13 mouse cellular contexts compared by ENCODE assay signal in the genomic region with DNA sequence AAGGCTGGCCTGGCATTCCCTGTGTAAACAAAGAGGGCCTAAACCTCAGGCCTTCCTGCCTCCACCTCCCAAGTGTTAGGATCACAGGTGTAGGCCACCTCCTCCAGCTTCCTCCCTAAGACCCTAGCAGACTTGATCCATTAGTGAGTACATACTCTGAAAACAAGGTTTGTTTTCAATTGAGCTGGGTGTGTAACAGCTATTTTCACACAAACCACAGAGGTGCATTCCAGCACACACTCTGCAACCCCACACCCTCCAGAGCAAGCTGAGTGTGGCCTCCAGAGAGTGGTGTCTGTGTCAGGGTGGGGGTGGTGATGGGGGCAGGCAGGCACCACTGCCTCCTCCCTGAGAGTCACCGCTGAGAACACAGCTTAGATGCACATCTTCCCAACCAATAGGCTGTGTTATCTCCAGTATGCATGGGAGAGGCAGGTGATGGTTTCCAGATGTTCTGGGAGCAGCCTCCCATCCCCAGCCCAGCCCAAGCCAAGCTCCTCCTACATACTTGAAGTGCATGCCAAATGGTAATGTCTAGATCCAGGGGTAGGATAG. TPM values are rescaled to one million over a fixed set of nuclear protein-coding genes. Genes with fewer than 3 reads are reported as not detected.
DNase-seq lines count a peak whose midpoint lies in the region; ATAC-seq lines count a peak whose summit lies in the region.
"Had no signal": no experiment of that assay in that cellular context is flagged by ENCODE, and none has a peak within 500 bp of the region (broad histone marks: within the 10 kb centered on the region; RNA-seq: fewer than 3 reads in every experiment).

No protein-coding gene starts in this region.

- H3K9ac ChIP-seq in forebrain, embryonic 11.5 days (ENCODE audit: low read length), result no peak overlapping the region
- H3K9ac ChIP-seq in embryonic facial prominence, embryonic 14.5 days (ENCODE audit: low read depth, low read length), result peak overlapping the region; percentile 30; the same call in 1 of the 2 replicates

- H3K27me3 ChIP-seq in forebrain, embryonic 10.5 days (ENCODE audit: poor library complexity, severe bottlenecking), result no peaks in the 10 kb centered on the region; the same call in 1 of the 2 replicates
- no peaks in the 10 kb centered on the region for H3K27me3 ChIP-seq in forebrain, embryonic 11.5 days (ENCODE audit: control insufficient read depth, insufficient read depth, low read length)
- H3K27me3 ChIP-seq in embryonic facial prominence, embryonic 14.5 days (replicated peaks; ENCODE audit: control insufficient read depth, insufficient read depth, low read length), result no peaks in the 10 kb centered on the region

- H3K4me2 ChIP-seq in forebrain, embryonic 11.5 days (ENCODE audit: low read depth, low read length, severe bottlenecking), result no peak overlapping the region
- H3K4me2 ChIP-seq in embryonic facial prominence, embryonic 14.5 days (ENCODE audit: low read depth, low read length), result no peak overlapping the region

- H3K36me3 ChIP-seq in forebrain, embryonic 10.5 days (replicated peaks), result no peaks in the 10 kb centered on the region
- H3K36me3 ChIP-seq in forebrain, embryonic 11.5 days (ENCODE audit: control insufficient read depth, insufficient read depth, low read length), result no peaks in the 10 kb centered on the region
- no peaks in the 10 kb centered on the region for H3K36me3 ChIP-seq in embryonic facial prominence, embryonic 14.5 days (ENCODE audit: control insufficient read depth, insufficient read depth, low read length)

- H3K4me3 ChIP-seq in forebrain, embryonic 10.5 days, result no peak overlapping the region
- H3K4me3 ChIP-seq in forebrain, embryonic 11.5 days (ENCODE audit: low read depth, low read length), result no peak overlapping the region
- H3K4me3 ChIP-seq in embryonic facial prominence, embryonic 14.5 days (ENCODE audit: low read depth, low read length), result no peak overlapping the region

- ATAC-seq in forebrain, embryonic 11.5 days (replicated peaks; ENCODE audit: low FRiP score), result no peak
- peak; percentile 72 for ATAC-seq in embryonic facial prominence, embryonic 14.5 days (ENCODE audit: low read depth)

- peaks cover 43% of the 10 kb centered on the region for H3K4me1 ChIP-seq in forebrain, embryonic 10.5 days
- peaks cover 3% of the 10 kb centered on the region; the same call in 1 of the 2 replicates for H3K4me1 ChIP-seq in forebrain, embryonic 11.5 days (replicated peaks; ENCODE audit: control insufficient read depth, insufficient read depth, low read length)
- peaks cover 41% of the 10 kb centered on the region for H3K4me1 ChIP-seq in embryonic facial prominence, embryonic 14.5 days (ENCODE audit: control insufficient read depth, insufficient read depth, low read length)

- 69% methylated on average over 1 of the region's 1 CpGs for WGBS in forebrain, embryonic 10.5 days
- WGBS in forebrain, embryonic 11.5 days, result 76% methylated on average over 1 of the region's 1 CpGs
- WGBS in embryonic facial prominence, embryonic 14.5 days, result 29% methylated on average over 1 of the region's 1 CpGs

- peak overlapping the region; percentile 62; the same call in 1 of the 2 replicates for H3K27ac ChIP-seq in forebrain, embryonic 10.5 days
- no peak overlapping the region; the same call in 1 of the 2 replicates for H3K27ac ChIP-seq in forebrain, embryonic 11.5 days (ENCODE audit: low read depth, low read length)
- peak overlapping the region; percentile 87 for H3K27ac ChIP-seq in embryonic facial prominence, embryonic 14.5 days (replicated peaks; ENCODE audit: low read depth, low read length)

- no peak for DNase-seq in forebrain, embryonic 10.5 days (ENCODE audit: extremely low spot score, low spot score)
- no peak for DNase-seq in forebrain, embryonic 11.5 days (ENCODE audit: low spot score)
- peak; percentile 49 to 65 for DNase-seq in kidney, postnatal 4 days
- no peak for DNase-seq in kidney, postnatal 25 days
- DNase-seq in embryonic facial prominence, embryonic 14.5 days (ENCODE audit: low spot score), result peak; percentile 88
- peak; percentile 71 for DNase-seq in mesoderm, embryonic 11.5 days (ENCODE audit: low read depth, low spot score)
- DNase-seq in frontal cortex, postnatal 25 days (ENCODE audit: low spot score in 2 of 2), result no peak
- no peak for DNase-seq in urinary bladder, postnatal 14 days (ENCODE audit: low spot score)
- DNase-seq: heart, postnatal 10 days; layer of hippocampus, adult 9-11 months; lung, adult 2 months; spleen, adult 18-20 months had no signal

- no peaks in the 10 kb centered on the region for H3K9me3 ChIP-seq in forebrain, embryonic 10.5 days
- no peaks in the 10 kb centered on the region for H3K9me3 ChIP-seq in forebrain, embryonic 11.5 days (ENCODE audit: control insufficient read depth, low read length)
- no peaks in the 10 kb centered on the region for H3K9me3 ChIP-seq in embryonic facial prominence, embryonic 14.5 days (ENCODE audit: control insufficient read depth, low read length)

RNA-seq across cellular contexts. Expression of gene Atp5mpl, which starts 28.1 kb away (rescaled TPM):
- polyA plus RNA-seq in forebrain, embryonic 10.5 days (2016; fragmentation: Nextera tagmentation; extraction: Ambion mirVana), result 565 and 608 TPM in 2 replicates
- 524 and 551 TPM in 2 replicates for polyA plus RNA-seq in forebrain, embryonic 11.5 days (2014; fragmentation: Nextera tagmentation; extraction: Ambion mirVana)
- 670 and 799 TPM in 2 replicates for polyA plus RNA-seq in embryonic facial prominence, embryonic 14.5 days (2014; fragmentation: Nextera tagmentation; extraction: Ambion mirVana)

RNA-seq across cellular contexts. Expression of gene Ppp1r13b, which starts 30.8 kb away (rescaled TPM):
- polyA plus RNA-seq in forebrain, embryonic 10.5 days (2016; fragmentation: Nextera tagmentation; extraction: Ambion mirVana), result 2.9 and 3.1 TPM in 2 replicates
- 6.3 and 7.6 TPM in 2 replicates for polyA plus RNA-seq in forebrain, embryonic 11.5 days (2014; fragmentation: Nextera tagmentation; extraction: Ambion mirVana)
- polyA plus RNA-seq in embryonic facial prominence, embryonic 14.5 days (2014; fragmentation: Nextera tagmentation; extraction: Ambion mirVana), result 15.3 and 17.2 TPM in 2 replicates

RNA-seq across cellular contexts. Expression of gene Tdrd9, which starts 32.7 kb away (rescaled TPM):
- polyA plus RNA-seq in forebrain, embryonic 10.5 days (2016; fragmentation: Nextera tagmentation; extraction: Ambion mirVana), result 1.1 and 1.9 TPM in 2 replicates
- polyA plus RNA-seq in forebrain, embryonic 11.5 days (2014; fragmentation: Nextera tagmentation; extraction: Ambion mirVana), result 0.94 and 1.7 TPM in 2 replicates
- polyA plus RNA-seq in embryonic facial prominence, embryonic 14.5 days (2014; fragmentation: Nextera tagmentation; extraction: Ambion mirVana), result 0.21 and 0.34 TPM in 2 replicates

RNA-seq across cellular contexts. Expression of gene Rd3l, which starts 42.4 kb away (rescaled TPM):
- not detected in 2 replicates for polyA plus RNA-seq in forebrain, embryonic 10.5 days (2016; fragmentation: Nextera tagmentation; extraction: Ambion mirVana)
- not detected in 2 replicates for polyA plus RNA-seq in forebrain, embryonic 11.5 days (2014; fragmentation: Nextera tagmentation; extraction: Ambion mirVana)
- not detected in 2 replicates for polyA plus RNA-seq in embryonic facial prominence, embryonic 14.5 days (2014; fragmentation: Nextera tagmentation; extraction: Ambion mirVana)
- polyA plus RNA-seq: lung, adult 2 months; neural tube, embryonic 14.5 days had no signal

Comparison
In these comparisons a context has a peak if more than half of its experiments do, and no peak if none do; other contexts are left out.
1. DNase-seq: peak in kidney, postnatal 4 days (2 of 2), embryonic facial prominence, embryonic 14.5 days (single experiment) and mesoderm, embryonic 11.5 days (single experiment); none in forebrain, embryonic 10.5 days (single experiment), forebrain, embryonic 11.5 days (single experiment), kidney, postnatal 25 days (0 of 2), frontal cortex, postnatal 25 days (0 of 2) and urinary bladder, postnatal 14 days (single experiment).